Mouse (Mus musculus) forebrain, embryonic 11.5 days (tissue): Measurements from ENCODE around the gene Tmem82. TPM values are rescaled to one million over a fixed set of nuclear protein-coding genes. Genes with fewer than 3 reads are reported as not detected.

Experiments used
- ATAC-seq: fragments of 200-750 bp; cut with Nextera tagmentation; replicated peaks from 2 replicates; pipeline ENCODE4 v1.8.0; 2017; ENCODE audit warnings: moderate TSS enrichment; ENCODE audit not compliant: low FRiP score
- DNase-seq: peaks from one replicate; pipeline ENCODE4 v3.0.0-alpha.2; 2017; ENCODE audit warnings: low spot score
- H3K27ac ChIP-seq: fragments of 300-500 bp; sonication (generic); 2 replicates; pipeline ENCODE4 v1.5.1; 2014; ENCODE audit warnings: low read depth, low read length
- H3K27me3 ChIP-seq: fragments of 300-500 bp; sonication (generic); 2 replicates; pipeline ENCODE4 v1.6.1; 2014; ENCODE audit warnings: mild to moderate bottlenecking, low read length, mixed read lengths; ENCODE audit not compliant: control insufficient read depth, insufficient read depth
- H3K36me3 ChIP-seq: fragments of 300-500 bp; sonication (generic); 2 replicates; pipeline ENCODE4 v1.6.1; 2014; ENCODE audit warnings: mild to moderate bottlenecking, low read length, moderate library complexity, mixed read lengths; ENCODE audit not compliant: control insufficient read depth, insufficient read depth
- H3K4me1 ChIP-seq: fragments of 300-500 bp; sonication (generic); replicated peaks from 2 replicates; pipeline ENCODE4 v1.6.1; 2014; ENCODE audit warnings: low read length, mixed read lengths; ENCODE audit not compliant: control insufficient read depth, insufficient read depth
- H3K4me2 ChIP-seq: fragments of 300-500 bp; sonication (generic); 2 replicates; pipeline ENCODE4 v1.6.1; 2014; ENCODE audit warnings: low read depth, mild to moderate bottlenecking, low read length, moderate library complexity, mixed read lengths; ENCODE audit not compliant: severe bottlenecking
- H3K4me3 ChIP-seq: fragments of 300-500 bp; sonication (generic); 2 replicates; pipeline ENCODE4 v1.5.1; 2014; ENCODE audit warnings: low read depth, low read length
- H3K9ac ChIP-seq: fragments of 300-500 bp; sonication (generic); 2 replicates; pipeline ENCODE4 v1.6.1; 2014; ENCODE audit warnings: low read length
- H3K9me3 ChIP-seq: fragments of 300-500 bp; sonication (generic); 2 replicates; pipeline ENCODE4 v1.6.1; 2016; ENCODE audit warnings: low read length, mixed read lengths; ENCODE audit not compliant: control insufficient read depth
- WGBS: fragments of 180-500 bp; shearing (Covaris S2); extraction: QIAGEN DNeasy Blood & Tissue Kit; methylation state at CpG from one replicate; pipeline ENCODE4 v1.1.7; 2014; 5-methylcytosine and 5-hydroxymethylcytosine counted together
- polyA plus RNA-seq: library from polyadenylated mRNA; unstranded; fragments of >200 nt; fragmentation: Nextera tagmentation; extraction: Ambion mirVana; gene quantifications from 2 replicates; pipeline ENCODE4 v1.2.1, GENCODE M21; 2014

Tmem82 gene
- polyA plus RNA-seq, 1 experiment from 2014 or later: 0.28 TPM

- no peak overlapping the region for H3K4me3 ChIP-seq
- no peak for ATAC-seq
- H3K36me3 ChIP-seq: peaks cover 1% of the 10 kb centered on the region; the same call in 1 of the 2 replicates
- WGBS: 93% methylated on average over 8 of the region's 8 CpGs
- H3K4me2 ChIP-seq: no peak overlapping the region
- H3K27me3 ChIP-seq: no peaks in the 10 kb centered on the region
- H3K9ac ChIP-seq: no peak overlapping the region
- no peak overlapping the region for H3K27ac ChIP-seq
- no peaks in the 10 kb centered on the region for H3K9me3 ChIP-seq
- H3K4me1 ChIP-seq: no peaks in the 10 kb centered on the region
- DNase-seq: no peak
These were observed 27.6 kb upstream of the Tmem82 start for GRCm38 (mm10) chr4:141645988-141646387.

GRCm38 (mm10) chr4:141643118-141643855 lies 24.9 kb upstream of the Tmem82 start:
- no peak overlapping the region for H3K4me3 ChIP-seq
- no peak overlapping the region for H3K27ac ChIP-seq
- H3K27me3 ChIP-seq: no peaks in the 10 kb centered on the region
- 73% methylated on average over 7 of the region's 7 CpGs for WGBS
- H3K4me1 ChIP-seq: no peaks in the 10 kb centered on the region
- H3K36me3 ChIP-seq: peaks cover 3% of the 10 kb centered on the region; the same call in 1 of the 2 replicates
- no peak overlapping the region for H3K9ac ChIP-seq
- no peaks in the 10 kb centered on the region for H3K9me3 ChIP-seq
- H3K4me2 ChIP-seq: no peak overlapping the region
- DNase-seq (no peak), ATAC-seq (no peak)

GRCm38 (mm10) chr4:141641961-141642811 lies 23.8 kb upstream of the Tmem82 start:
- Histone ChIP-seq H3K36me3 (peaks cover 3% of the 10 kb centered on the region; the same call in 1 of the 2 replicates), H3K4me2 (no peak overlapping the region), H3K27me3 (no peaks in the 10 kb centered on the region), H3K4me3 (no peak overlapping the region), H3K9ac (no peak overlapping the region), H3K9me3 (no peaks in the 10 kb centered on the region), H3K4me1 (no peaks in the 10 kb centered on the region), H3K27ac (no peak overlapping the region)
- no peak for ATAC-seq
- DNase-seq: no peak
- 91% methylated on average over 25 of the region's 25 CpGs for WGBS

- no peak overlapping the region for H3K9ac ChIP-seq
- H3K9me3 ChIP-seq: no peaks in the 10 kb centered on the region
- no peak for ATAC-seq
- WGBS: 87% methylated on average over 7 of the region's 7 CpGs
- no peak overlapping the region for H3K27ac ChIP-seq
- no peak for DNase-seq
- H3K27me3 ChIP-seq: no peaks in the 10 kb centered on the region
- no peak overlapping the region for H3K4me2 ChIP-seq
- no peaks in the 10 kb centered on the region for H3K4me1 ChIP-seq
- no peak overlapping the region for H3K4me3 ChIP-seq
- H3K36me3 ChIP-seq: peaks cover 3% of the 10 kb centered on the region; the same call in 1 of the 2 replicates
These were observed 22.9 kb upstream of the Tmem82 start for GRCm38 (mm10) chr4:141641353-141641771.

GRCm38 (mm10) chr4:141639474-141639873 lies 21.0 kb upstream of the Tmem82 start:
- Histone ChIP-seq H3K27me3 (no peaks in the 10 kb centered on the region), H3K9me3 (no peaks in the 10 kb centered on the region), H3K4me3 (no peak overlapping the region), H3K27ac (no peak overlapping the region), H3K36me3 (peaks cover 3% of the 10 kb centered on the region; the same call in 1 of the 2 replicates), H3K9ac (no peak overlapping the region), H3K4me1 (no peaks in the 10 kb centered on the region), H3K4me2 (no peak overlapping the region)
- no peak for ATAC-seq
- no peak for DNase-seq
- WGBS: 64% methylated on average over 11 of the region's 11 CpGs

GRCm38 (mm10) chr4:141636693-141637092 lies 18.3 kb upstream of the Tmem82 start:
- Histone ChIP-seq H3K27me3 (no peaks in the 10 kb centered on the region), H3K4me3 (no peak overlapping the region), H3K9me3 (no peaks in the 10 kb centered on the region), H3K27ac (no peak overlapping the region), H3K9ac (no peak overlapping the region), H3K36me3 (peaks cover 12% of the 10 kb centered on the region), H3K4me2 (no peak overlapping the region), H3K4me1 (no peaks in the 10 kb centered on the region)
- 95% methylated on average over 5 of the region's 5 CpGs for WGBS
- ATAC-seq (no peak), DNase-seq (no peak)

- Histone ChIP-seq H3K27ac (no peak overlapping the region), H3K4me3 (no peak overlapping the region), H3K9me3 (no peaks in the 10 kb centered on the region), H3K4me1 (no peaks in the 10 kb centered on the region), H3K36me3 (peaks cover 13% of the 10 kb centered on the region), H3K9ac (no peak overlapping the region), H3K4me2 (no peak overlapping the region), H3K27me3 (no peaks in the 10 kb centered on the region)
- DNase-seq (no peak), ATAC-seq (no peak)
- WGBS: 86% methylated on average over 9 of the region's 9 CpGs
These were observed 17.6 kb upstream of the Tmem82 start for GRCm38 (mm10) chr4:141635991-141636390.

- Histone ChIP-seq H3K36me3 (peaks cover 11% of the 10 kb centered on the region), H3K4me1 (no peaks in the 10 kb centered on the region), H3K27me3 (no peaks in the 10 kb centered on the region), H3K9me3 (no peaks in the 10 kb centered on the region), H3K9ac (no peak overlapping the region), H3K4me3 (no peak overlapping the region), H3K27ac (no peak overlapping the region), H3K4me2 (no peak overlapping the region)
- DNase-seq (no peak), ATAC-seq (no peak)
- 95% methylated on average over 21 of the region's 21 CpGs for WGBS
These were observed 13.9 kb upstream of the Tmem82 start for GRCm38 (mm10) chr4:141632111-141632873.
